Mouse (Mus musculus) thymus, postnatal 14 days (tissue): ENCODE data around the gene C1qtnf5.
"Not testable (repeated sequence)": the region's sequence is repeated elsewhere in the genome, so short reads cannot be mapped to it uniquely, and the experiment has no call there.

Experiments
- DNase-seq: peaks from one replicate; pipeline ENCODE4 v3.0.0; 2021

The C1qtnf5 gene

GRCm38 (mm10) chr9:44106596-44106995 lies 449 bp upstream of the C1qtnf5 start:
- DNase-seq, result no peak

- DNase-seq, result no peak
Observed at GRCm38 (mm10) chr9:44107557-44108179, 623 bp downstream of the C1qtnf5 start.

GRCm38 (mm10) chr9:44108269-44109055 lies 1.4 kb downstream of the C1qtnf5 start:
- no peak for DNase-seq

- peak; percentile 81 for DNase-seq
Observed at GRCm38 (mm10) chr9:44109360-44110095, 2.5 kb downstream of the C1qtnf5 start.

GRCm38 (mm10) chr9:44111909-44112308 lies 4.9 kb downstream of the C1qtnf5 start:
- not testable (repeated sequence) for DNase-seq

GRCm38 (mm10) chr9:44113105-44113789 lies 6.2 kb downstream of the C1qtnf5 start, which contains the start of the genes Gm49380 and Rnf26:
Gene Gm49380, minus strand, starts transcription at chr9:44113500.
Gene Rnf26, minus strand, starts transcription at chr9:44113517.
- DNase-seq, result peak; percentile 96

GRCm38 (mm10) chr9:44114453-44114852 lies 7.4 kb downstream of the C1qtnf5 start:
- DNase-seq, result no peak

GRCm38 (mm10) chr9:44115599-44115998 lies 8.6 kb downstream of the C1qtnf5 start:
- DNase-seq, result no peak

- DNase-seq, result no peak
Observed at GRCm38 (mm10) chr9:44116182-44116581, 9.1 kb downstream of the C1qtnf5 start.

GRCm38 (mm10) chr9:44119011-44119410 lies 12.0 kb downstream of the C1qtnf5 start:
- DNase-seq, result peak; percentile 77

- no peak for DNase-seq
Observed at GRCm38 (mm10) chr9:44119948-44120465, 13.0 kb downstream of the C1qtnf5 start.

- DNase-seq, result no peak
Observed at GRCm38 (mm10) chr9:44124317-44124716, 17.3 kb downstream of the C1qtnf5 start.

- DNase-seq, result no peak
Observed at GRCm38 (mm10) chr9:44125026-44125425, 18.0 kb downstream of the C1qtnf5 start.

- peak; percentile 88 for DNase-seq
Observed at GRCm38 (mm10) chr9:44125546-44126428, 18.7 kb downstream of the C1qtnf5 start.

- DNase-seq, result no peak
Observed at GRCm38 (mm10) chr9:44126746-44127145, 19.7 kb downstream of the C1qtnf5 start.

GRCm38 (mm10) chr9:44127351-44127801 lies 20.3 kb downstream of the C1qtnf5 start:
- DNase-seq, result no peak

GRCm38 (mm10) chr9:44129633-44130032 lies 22.6 kb downstream of the C1qtnf5 start:
- no peak for DNase-seq

- DNase-seq, result peak; percentile 84
Observed at GRCm38 (mm10) chr9:44130034-44130433, 23.0 kb downstream of the C1qtnf5 start.

- DNase-seq, result peak; percentile 47
Observed at GRCm38 (mm10) chr9:44130581-44131275, 23.7 kb downstream of the C1qtnf5 start.

GRCm38 (mm10) chr9:44131276-44131590 lies 24.2 kb downstream of the C1qtnf5 start:
- DNase-seq, result no peak

- DNase-seq, result no peak
Observed at GRCm38 (mm10) chr9:44132200-44132599, 25.2 kb downstream of the C1qtnf5 start.
